Mouse (Mus musculus) intestine, embryonic 16.5 days (tissue): ENCODE measurements around the gene Ltbr. TPM values are rescaled to one million over a fixed set of nuclear protein-coding genes. Genes with fewer than 3 reads are reported as not detected.

ENCODE experiments used
- ATAC-seq: fragments of 200-750 bp; cut with Nextera tagmentation; 2 replicates; pipeline ENCODE4 v1.8.0; 2017; ENCODE audit warnings: moderate TSS enrichment, moderate library complexity
- H3K27ac ChIP-seq: fragments of 300-500 bp; sonication (generic); 2 replicates; pipeline ENCODE4 v1.5.1; 2014; ENCODE audit warnings: mild to moderate bottlenecking, low read length
- H3K27me3 ChIP-seq: fragments of 300-500 bp; sonication (generic); replicated peaks from 2 replicates; pipeline ENCODE4 v1.6.1; 2014; ENCODE audit warnings: low read length, control low read depth, mixed read lengths; ENCODE audit not compliant: control insufficient read depth, insufficient read depth
- H3K36me3 ChIP-seq: fragments of 300-500 bp; sonication (generic); 2 replicates; pipeline ENCODE4 v1.6.1; 2014; ENCODE audit warnings: low read length, control low read depth; ENCODE audit not compliant: control insufficient read depth, insufficient read depth
- H3K4me1 ChIP-seq: fragments of 300-500 bp; sonication (generic); 2 replicates; pipeline ENCODE4 v1.6.1; 2014; ENCODE audit warnings: low read length, control low read depth, mixed read lengths; ENCODE audit not compliant: control insufficient read depth, insufficient read depth
- H3K4me2 ChIP-seq: fragments of 300-500 bp; sonication (generic); 2 replicates; pipeline ENCODE4 v1.6.1; 2014; ENCODE audit warnings: low read depth, low read length, control low read depth
- H3K4me3 ChIP-seq: fragments of 300-500 bp; sonication (generic); 2 replicates; pipeline ENCODE4 v1.5.1; 2014; ENCODE audit warnings: mild to moderate bottlenecking, low read length
- H3K9ac ChIP-seq: fragments of 300-500 bp; sonication (generic); 2 replicates; pipeline ENCODE4 v1.6.1; 2014; ENCODE audit warnings: low read depth, low read length
- H3K9me3 ChIP-seq: fragments of 300-500 bp; sonication (generic); 2 replicates; pipeline ENCODE4 v1.6.1; 2016; ENCODE audit warnings: low read length, control low read depth; ENCODE audit not compliant: control insufficient read depth
- WGBS: fragments of 180-500 bp; shearing (Covaris S2); extraction: QIAGEN DNeasy Blood & Tissue Kit; methylation state at CpG from one replicate; pipeline ENCODE4 v1.1.7; 2014; 5-methylcytosine and 5-hydroxymethylcytosine counted together
- polyA plus RNA-seq: library from polyadenylated mRNA; unstranded; fragments of >200 nt; fragmentation: Nextera tagmentation; extraction: Ambion mirVana; gene quantifications from 2 replicates; pipeline ENCODE4 v1.2.1, GENCODE M21; 2015

Ltbr gene
- polyA plus RNA-seq, 1 experiment from 2014 or later = 106 TPM

DNA sequence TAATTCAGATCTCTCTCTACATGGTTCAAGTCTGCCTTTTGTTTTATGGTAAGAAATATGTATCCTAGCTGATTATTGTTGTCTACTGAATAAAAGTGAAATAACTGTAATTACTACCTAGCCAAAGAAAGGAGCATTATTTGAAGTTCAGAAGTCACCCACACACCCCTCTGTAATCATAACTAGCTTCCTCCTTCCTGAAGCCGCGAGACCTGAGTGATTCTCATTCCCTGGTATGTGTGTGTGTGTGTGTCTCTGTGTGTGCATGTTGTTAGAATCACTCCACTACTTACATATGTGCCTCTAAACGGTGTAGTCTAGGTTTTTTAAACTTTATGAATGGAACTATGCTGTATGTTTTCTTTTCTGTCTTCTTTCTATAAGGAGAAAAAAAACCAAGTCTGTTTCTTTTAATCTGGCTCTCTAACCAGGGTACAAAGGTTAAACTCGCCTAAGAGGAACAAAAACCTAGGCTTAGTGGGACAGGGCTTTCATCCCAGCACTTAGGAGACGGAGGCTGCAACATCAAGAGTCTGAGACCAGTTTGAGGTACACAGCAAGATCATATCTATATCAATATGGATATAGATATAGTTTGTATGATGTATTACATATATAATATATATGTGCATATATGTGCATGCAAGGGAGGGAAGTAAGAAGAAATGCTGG lies 16.4 kb downstream of the Ltbr start:
- Histone ChIP-seq H3K36me3 (no peaks in the 10 kb centered on the region), H3K4me2 (peak overlapping the region; percentile 10; the same call in 1 of the 2 replicates), H3K27ac (peak overlapping the region; percentile 61; the same call in 1 of the 2 replicates), H3K9me3 (peaks cover 4% of the 10 kb centered on the region), H3K4me3 (no peak overlapping the region), H3K4me1 (peaks cover 2% of the 10 kb centered on the region; the same call in 1 of the 2 replicates), H3K27me3 (no peaks in the 10 kb centered on the region), H3K9ac (no peak overlapping the region)
- ATAC-seq = peak; percentile 80
- 55% methylated on average over 5 of the region's 5 CpGs for WGBS

- H3K27me3 ChIP-seq = no peaks in the 10 kb centered on the region
- H3K4me1 ChIP-seq = peaks cover 2% of the 10 kb centered on the region; the same call in 1 of the 2 replicates
- H3K4me3 ChIP-seq = no peak overlapping the region
- 88% methylated on average over 4 of the region's 4 CpGs for WGBS
- H3K9me3 ChIP-seq = peaks cover 4% of the 10 kb centered on the region
- no peaks in the 10 kb centered on the region for H3K36me3 ChIP-seq
- H3K4me2 ChIP-seq = no peak overlapping the region
- no peak overlapping the region for H3K27ac ChIP-seq
- no peak for ATAC-seq
- no peak overlapping the region for H3K9ac ChIP-seq
Observed at GRCm38 (mm10) chr6:125294049-125294448, 19.6 kb downstream of the Ltbr start.

DNA sequence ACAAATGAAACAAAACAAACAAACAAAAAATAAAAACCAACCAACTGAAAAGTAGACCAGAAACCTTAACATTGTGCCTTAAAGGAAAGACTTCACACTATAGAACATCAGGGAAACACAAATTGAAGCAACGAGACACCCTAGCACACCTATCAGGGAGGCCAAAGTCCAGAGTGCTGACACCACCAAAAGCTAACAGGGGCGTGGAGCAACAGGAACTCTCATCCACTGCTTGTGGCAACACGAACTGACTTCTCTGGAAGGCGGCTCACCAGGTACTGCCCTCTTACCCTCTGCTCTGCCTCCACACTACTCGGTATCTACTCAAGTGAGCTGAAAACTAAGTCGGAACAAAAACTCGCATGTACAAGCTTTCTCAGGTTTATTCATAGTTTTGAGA lies 21.4 kb downstream of the Ltbr start:
- H3K4me1 ChIP-seq = peaks cover 7% of the 10 kb centered on the region; the same call in 1 of the 2 replicates
- 64% methylated on average over 7 of the region's 7 CpGs for WGBS
- H3K27ac ChIP-seq = peak overlapping the region; percentile 60; the same call in 1 of the 2 replicates
- no peak overlapping the region for H3K4me3 ChIP-seq
- no peak overlapping the region for H3K9ac ChIP-seq
- ATAC-seq = peak; percentile 85
- no peaks in the 10 kb centered on the region for H3K36me3 ChIP-seq
- H3K27me3 ChIP-seq = no peaks in the 10 kb centered on the region
- H3K4me2 ChIP-seq = no peak overlapping the region
- no peaks in the 10 kb centered on the region for H3K9me3 ChIP-seq

DNA sequence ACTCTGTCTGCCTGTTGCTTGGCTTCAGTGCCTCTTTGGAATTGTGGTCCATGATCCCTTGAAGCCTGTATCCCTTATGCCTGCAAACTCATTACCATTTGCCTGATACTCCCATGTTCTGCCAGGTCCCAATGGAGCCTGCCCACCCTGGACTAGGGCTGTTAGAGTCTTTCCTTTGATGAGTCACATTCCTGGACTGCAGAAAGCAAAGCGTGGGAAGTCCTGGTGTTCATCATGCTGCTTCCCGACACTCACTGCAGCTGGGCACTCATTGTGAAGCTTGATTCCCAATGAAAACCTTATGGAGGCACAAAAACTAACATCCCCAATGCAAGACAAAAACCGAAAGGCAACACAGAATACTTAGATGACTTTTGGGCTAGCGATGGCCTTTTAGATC lies 22.4 kb downstream of the Ltbr start:
- Histone ChIP-seq H3K9ac (no peak overlapping the region), H3K36me3 (no peaks in the 10 kb centered on the region), H3K27ac (no peak overlapping the region), H3K27me3 (no peaks in the 10 kb centered on the region), H3K4me3 (no peak overlapping the region), H3K4me1 (peaks cover 5% of the 10 kb centered on the region; the same call in 1 of the 2 replicates), H3K9me3 (no peaks in the 10 kb centered on the region), H3K4me2 (no peak overlapping the region)
- 70% methylated on average over 4 of the region's 4 CpGs for WGBS
- ATAC-seq = no peak

DNA sequence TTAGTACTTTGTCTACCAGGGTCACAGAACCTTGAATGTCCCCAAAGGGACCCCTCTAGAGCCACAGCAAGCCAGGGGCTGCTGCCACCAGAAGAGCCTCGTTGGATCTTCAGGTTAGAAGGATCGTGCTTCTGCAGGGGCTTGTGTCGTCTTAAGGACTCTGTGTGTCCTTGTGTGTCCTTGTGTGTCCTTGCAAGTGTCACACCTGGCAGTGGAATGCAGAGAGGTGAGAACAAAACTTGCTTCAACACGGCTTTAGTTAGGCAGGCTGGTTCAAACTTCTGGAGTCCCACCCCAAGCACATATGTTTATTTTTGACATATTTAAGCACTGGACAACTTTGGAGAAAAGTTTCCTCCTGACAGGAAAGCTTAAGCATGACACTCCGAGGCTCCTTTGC lies 25.0 kb downstream of the Ltbr start:
- no peak for ATAC-seq
- H3K27ac ChIP-seq = no peak overlapping the region

GRCm38 (mm10) chr6:125286944-125287343 lies 26.7 kb downstream of the Ltbr start:
- Histone ChIP-seq H3K9ac (no peak overlapping the region), H3K27me3 (no peaks in the 10 kb centered on the region), H3K4me3 (no peak overlapping the region), H3K27ac (no peak overlapping the region), H3K4me2 (no peak overlapping the region), H3K36me3 (no peaks in the 10 kb centered on the region), H3K9me3 (no peaks in the 10 kb centered on the region), H3K4me1 (peaks cover 5% of the 10 kb centered on the region; the same call in 1 of the 2 replicates)
- WGBS = 69% methylated on average over 4 of the region's 4 CpGs
- no peak for ATAC-seq

More for the DNA sequence above, 25.0 kb downstream of the Ltbr start:
- 61% methylated on average over 5 of the region's 5 CpGs for WGBS
- Histone ChIP-seq H3K36me3 (no peaks in the 10 kb centered on the region), H3K4me2 (no peak overlapping the region), H3K27me3 (no peaks in the 10 kb centered on the region), H3K9ac (no peak overlapping the region), H3K4me3 (no peak overlapping the region), H3K9me3 (no peaks in the 10 kb centered on the region), H3K4me1 (peaks cover 5% of the 10 kb centered on the region; the same call in 1 of the 2 replicates)

GRCm38 (mm10) chr6:125285890-125286289 lies 27.8 kb downstream of the Ltbr start, which contains the start of gene Tuba3a:
Tuba3a (minus strand) TSS chr6:125286042.
- no peak within 1 kb of the TSS for H3K4me2 ChIP-seq
- H3K9ac ChIP-seq = no peak within 1 kb of the TSS
- ATAC-seq = 0 out of 2 replicates have a peak, but pooled peaks have one; percentile 10
- 94% methylated on average over 22 of the region's 22 CpGs for WGBS
- no peaks in the 10 kb centered on the region for H3K9me3 ChIP-seq
- peaks cover 5% of the 10 kb centered on the region; the same call in 1 of the 2 replicates for H3K4me1 ChIP-seq
- H3K27me3 ChIP-seq = no peaks in the 10 kb centered on the region
- H3K4me3 ChIP-seq = no peak within 1 kb of the TSS
- no peak within 1 kb of the TSS for H3K27ac ChIP-seq
- H3K36me3 ChIP-seq = no peaks in the 10 kb centered on the region

DNA sequence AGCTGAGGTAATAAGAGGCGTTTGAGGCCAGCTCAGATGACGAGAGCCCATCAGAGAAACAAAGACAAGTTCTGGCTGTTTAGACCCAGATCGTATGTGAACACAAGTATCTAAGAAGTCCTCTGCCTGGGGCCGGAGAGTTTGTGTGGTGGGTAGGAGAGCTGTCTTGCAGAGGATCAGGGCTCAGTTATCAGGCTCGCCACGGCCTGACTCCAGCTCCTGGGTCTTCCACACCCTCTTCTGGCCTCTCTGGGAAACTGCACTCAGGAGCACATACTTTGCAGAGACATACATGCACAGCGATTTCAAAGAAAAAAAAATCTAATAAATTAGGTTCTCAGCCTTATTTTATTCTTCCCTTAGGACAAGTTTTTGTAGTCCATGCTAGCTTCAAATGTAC lies 28.9 kb downstream of the Ltbr start:
- no peaks in the 10 kb centered on the region for H3K9me3 ChIP-seq
- no peak overlapping the region for H3K27ac ChIP-seq
- 90% methylated on average over 7 of the region's 7 CpGs for WGBS
- no peaks in the 10 kb centered on the region for H3K36me3 ChIP-seq
- peaks cover 5% of the 10 kb centered on the region; the same call in 1 of the 2 replicates for H3K4me1 ChIP-seq
- H3K4me2 ChIP-seq = no peak overlapping the region
- no peak overlapping the region for H3K9ac ChIP-seq
- H3K27me3 ChIP-seq = no peaks in the 10 kb centered on the region
- 0 out of 2 replicates have a peak, but pooled peaks have one; percentile 2 for ATAC-seq
- H3K4me3 ChIP-seq = no peak overlapping the region

- peak; percentile 50; the same call in 1 of the 2 replicates for ATAC-seq
- no peaks in the 10 kb centered on the region for H3K9me3 ChIP-seq
- no peak overlapping the region for H3K4me3 ChIP-seq
- H3K27me3 ChIP-seq = no peaks in the 10 kb centered on the region
- H3K4me1 ChIP-seq = peaks cover 5% of the 10 kb centered on the region; the same call in 1 of the 2 replicates
- no peak overlapping the region for H3K4me2 ChIP-seq
- H3K36me3 ChIP-seq = no peaks in the 10 kb centered on the region
- 30% methylated on average over 8 of the region's 8 CpGs for WGBS
- H3K27ac ChIP-seq = no peak overlapping the region
- H3K9ac ChIP-seq = no peak overlapping the region
Observed at GRCm38 (mm10) chr6:125284250-125284649, 29.4 kb downstream of the Ltbr start.
